Mouse (Mus musculus) hindbrain, embryonic 16.5 days (tissue): ENCODE measurements around the gene Cdh15. TPM values are rescaled to one million over a fixed set of nuclear protein-coding genes. Genes with fewer than 3 reads are reported as not detected.

ENCODE experiments used
- ATAC-seq: fragments of 200-750 bp; cut with Nextera tagmentation; 2 replicates; pipeline ENCODE4 v1.8.0; 2017; ENCODE audit warnings: moderate TSS enrichment, moderate library complexity
- H3K27ac ChIP-seq: fragments of 300-500 bp; sonication (generic); 2 replicates; pipeline ENCODE4 v1.5.1; 2014; ENCODE audit warnings: low read depth, mild to moderate bottlenecking, control low read depth, low read length, moderate library complexity
- H3K27me3 ChIP-seq: fragments of 300-500 bp; sonication (generic); replicated peaks from 2 replicates; pipeline ENCODE4 v1.6.1; 2014; ENCODE audit warnings: low read length; ENCODE audit not compliant: control insufficient read depth, insufficient read depth
- H3K36me3 ChIP-seq: fragments of 300-500 bp; sonication (generic); 2 replicates; pipeline ENCODE4 v1.6.1; 2014; ENCODE audit warnings: mild to moderate bottlenecking, low read length, moderate library complexity, mixed read lengths; ENCODE audit not compliant: control insufficient read depth, insufficient read depth
- H3K4me1 ChIP-seq: fragments of 300-500 bp; sonication (generic); 2 replicates; pipeline ENCODE4 v1.6.1; 2014; ENCODE audit warnings: low read depth, low read length; ENCODE audit not compliant: control insufficient read depth, insufficient read depth
- H3K4me2 ChIP-seq: fragments of 300-500 bp; sonication (generic); 2 replicates; pipeline ENCODE4 v1.6.1; 2014; ENCODE audit warnings: mild to moderate bottlenecking, low read length, control low read depth, moderate library complexity
- H3K4me3 ChIP-seq: fragments of 300-500 bp; sonication (generic); 2 replicates; pipeline ENCODE4 v1.5.1; 2014; ENCODE audit warnings: mild to moderate bottlenecking, low read length, control low read depth, moderate library complexity
- H3K9ac ChIP-seq: fragments of 300-500 bp; sonication (generic); 2 replicates; pipeline ENCODE4 v1.6.1; 2014; ENCODE audit warnings: low read depth, mild to moderate bottlenecking, control low read depth, low read length, moderate library complexity
- H3K9me3 ChIP-seq: fragments of 300-500 bp; sonication (generic); 2 replicates; pipeline ENCODE4 v1.6.1; 2014; ENCODE audit warnings: mild to moderate bottlenecking, low read length, moderate library complexity; ENCODE audit not compliant: control insufficient read depth
- WGBS: fragments of 180-500 bp; shearing (Covaris S2); extraction: QIAGEN DNeasy Blood & Tissue Kit; methylation state at CpG from one replicate; pipeline ENCODE4 v1.1.7; 2014; 5-methylcytosine and 5-hydroxymethylcytosine counted together
- polyA plus RNA-seq: library from polyadenylated mRNA; unstranded; fragments of >200 nt; fragmentation: Nextera tagmentation; extraction: Ambion mirVana; gene quantifications from 2 replicates; pipeline ENCODE4 v1.2.1, GENCODE M21; 2015

The Cdh15 gene
- 2.3 and 2.9 TPM in 2 replicates for polyA plus RNA-seq

GRCm38 (mm10) chr8:122847829-122848561, at the start of gene Cdh15:
Gene Cdh15, plus strand, starts transcription at chr8:122847966.
- ATAC-seq, result peak; percentile 90
- no peaks in the 10 kb centered on the region for H3K36me3 ChIP-seq
- no peak within 1 kb of the TSS for H3K27ac ChIP-seq
- H3K4me2 ChIP-seq, result peak within 1 kb of the TSS; percentile 33; the same call in 1 of the 2 replicates
- no peaks in the 10 kb centered on the region for H3K27me3 ChIP-seq
- H3K4me1 ChIP-seq, result no peaks in the 10 kb centered on the region; the same call in none of the 2 replicates
- WGBS, result 14% methylated on average over 17 of the region's 18 CpGs
- H3K9ac ChIP-seq, result no peak within 1 kb of the TSS
- no peaks in the 10 kb centered on the region for H3K9me3 ChIP-seq
- no peak within 1 kb of the TSS for H3K4me3 ChIP-seq

GRCm38 (mm10) chr8:122803906-122804761, 43.6 kb upstream of the Cdh15 start:
- 0 out of 2 replicates have a peak overlapping the region, but pooled peaks have one; percentile 3 for H3K9ac ChIP-seq
- 9% methylated on average over 15 of the region's 15 CpGs for WGBS

GRCm38 (mm10) chr8:122805349-122805748, 42.4 kb upstream of the Cdh15 start:
- H3K36me3 ChIP-seq, result no peaks in the 10 kb centered on the region
- H3K4me3 ChIP-seq, result no peak overlapping the region
- H3K27me3 ChIP-seq, result peaks cover 5% of the 10 kb centered on the region
- H3K9me3 ChIP-seq, result no peaks in the 10 kb centered on the region
- no peak overlapping the region for H3K9ac ChIP-seq
- peaks cover 49% of the 10 kb centered on the region for H3K4me1 ChIP-seq
- 5% methylated on average over 3 of the region's 3 CpGs for WGBS
- ATAC-seq, result peak; percentile 73
- H3K27ac ChIP-seq, result peak overlapping the region; percentile 80
- H3K4me2 ChIP-seq, result no peak overlapping the region

More at GRCm38 (mm10) chr8:122803906-122804761, 43.6 kb upstream of the Cdh15 start:
- Histone ChIP-seq H3K27me3 (peaks cover 5% of the 10 kb centered on the region), H3K27ac (peak overlapping the region; percentile 80), H3K4me1 (peaks cover 48% of the 10 kb centered on the region), H3K36me3 (no peaks in the 10 kb centered on the region), H3K9me3 (no peaks in the 10 kb centered on the region), H3K4me3 (no peak overlapping the region), H3K4me2 (peak overlapping the region; percentile 33; the same call in 1 of the 2 replicates)
- ATAC-seq, result peak; percentile 85

DNA sequence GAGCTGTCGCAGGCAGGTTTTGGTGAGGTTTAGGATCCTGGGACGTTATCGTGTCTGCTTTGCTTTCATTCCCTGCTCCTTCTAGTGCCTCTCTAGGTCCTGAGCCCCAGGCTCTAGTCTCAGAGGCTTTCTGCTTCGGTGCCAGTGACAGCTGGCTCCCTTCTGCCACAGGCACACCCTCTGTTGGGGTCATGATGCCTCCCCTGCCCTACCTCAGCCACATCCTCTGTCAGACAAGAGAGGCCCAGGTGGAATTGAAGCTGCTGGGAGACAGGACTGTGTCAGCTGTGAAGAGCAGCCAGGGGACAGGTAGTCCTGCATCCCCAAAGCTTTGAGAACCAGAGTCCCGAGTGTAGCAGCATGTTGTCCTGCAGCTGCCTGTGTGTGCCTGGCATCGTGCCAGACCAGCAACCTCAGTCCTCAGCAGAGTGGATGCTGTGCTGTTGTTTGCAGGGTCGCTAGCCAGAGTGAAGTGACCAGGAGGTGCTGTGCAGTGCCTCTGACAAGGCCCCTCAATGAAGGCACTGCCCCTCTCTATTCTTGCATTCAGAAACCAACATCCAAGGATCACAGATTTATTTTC, 40.7 kb upstream of the Cdh15 start:
- WGBS, result 33% methylated on average over 7 of the region's 7 CpGs
- Histone ChIP-seq H3K4me2 (no peak overlapping the region), H3K4me3 (no peak overlapping the region), H3K4me1 (peaks cover 61% of the 10 kb centered on the region), H3K9ac (peak overlapping the region; percentile 39), H3K36me3 (no peaks in the 10 kb centered on the region), H3K27me3 (peaks cover 5% of the 10 kb centered on the region), H3K27ac (peak overlapping the region; percentile 67), H3K9me3 (no peaks in the 10 kb centered on the region)
- no peak for ATAC-seq

DNA sequence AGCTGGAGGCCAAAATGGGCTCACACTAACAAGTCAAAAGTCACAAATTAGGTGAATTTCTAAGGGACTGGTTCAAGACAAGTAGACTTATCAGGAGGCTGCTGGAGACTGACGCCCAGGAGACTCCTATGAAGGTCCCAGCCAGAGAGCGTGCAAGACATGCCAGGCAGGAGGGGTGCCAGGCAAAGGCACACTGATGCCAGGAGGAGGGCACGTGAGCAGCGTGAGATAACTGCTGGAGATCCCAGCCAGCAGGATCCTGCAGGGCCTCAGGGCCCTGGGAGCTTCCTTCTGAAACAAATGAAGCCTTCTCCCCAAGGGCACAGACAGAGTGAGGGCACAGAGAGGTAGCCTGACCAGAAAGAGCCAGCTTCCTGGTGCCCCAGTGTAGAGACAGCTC, 39.9 kb upstream of the Cdh15 start:
- Histone ChIP-seq H3K4me3 (no peak overlapping the region), H3K9ac (no peak overlapping the region; the same call in 1 of the 2 replicates), H3K27me3 (no peaks in the 10 kb centered on the region), H3K4me1 (peaks cover 67% of the 10 kb centered on the region), H3K27ac (no peak overlapping the region), H3K4me2 (no peak overlapping the region), H3K36me3 (no peaks in the 10 kb centered on the region), H3K9me3 (no peaks in the 10 kb centered on the region)
- ATAC-seq, result no peak
- 48% methylated on average over 4 of the region's 4 CpGs for WGBS

DNA sequence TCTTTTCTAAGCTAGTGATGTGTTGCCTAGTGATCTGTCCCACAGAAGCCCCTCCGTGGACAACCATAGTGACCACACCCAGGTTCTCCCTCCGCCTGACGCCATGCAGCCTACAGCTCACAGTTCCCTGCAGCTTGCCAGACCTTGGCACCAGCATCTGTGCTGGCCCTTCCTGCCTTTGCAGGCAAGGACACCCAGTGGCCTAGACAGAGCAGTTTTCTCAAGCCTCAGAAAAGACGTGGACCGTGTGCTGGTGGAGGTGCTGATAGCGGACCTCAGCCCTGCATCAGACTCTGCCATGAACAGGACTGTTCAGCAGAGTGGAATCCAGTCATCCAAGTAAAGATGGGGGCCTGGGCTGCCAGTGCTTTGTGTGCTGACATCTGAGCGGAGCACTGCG, 37.4 kb upstream of the Cdh15 start:
- ATAC-seq, result no peak
- H3K4me2 ChIP-seq, result no peak overlapping the region
- H3K4me3 ChIP-seq, result no peak overlapping the region
- no peaks in the 10 kb centered on the region for H3K27me3 ChIP-seq
- no peak overlapping the region for H3K27ac ChIP-seq
- H3K9ac ChIP-seq, result peak overlapping the region; percentile 27; the same call in 1 of the 2 replicates
- no peaks in the 10 kb centered on the region for H3K36me3 ChIP-seq
- peaks cover 54% of the 10 kb centered on the region for H3K4me1 ChIP-seq
- H3K9me3 ChIP-seq, result no peaks in the 10 kb centered on the region
- WGBS, result 60% methylated on average over 8 of the region's 8 CpGs

- ATAC-seq, result peak; percentile 71
- Histone ChIP-seq H3K9ac (peak overlapping the region; percentile 41), H3K27ac (peak overlapping the region; percentile 46), H3K36me3 (no peaks in the 10 kb centered on the region), H3K27me3 (no peaks in the 10 kb centered on the region), H3K4me3 (no peak overlapping the region), H3K4me1 (peaks cover 38% of the 10 kb centered on the region), H3K4me2 (no peak overlapping the region), H3K9me3 (no peaks in the 10 kb centered on the region)
- WGBS, result 52% methylated on average over 16 of the region's 16 CpGs
These were observed 35.8 kb upstream of the Cdh15 start for GRCm38 (mm10) chr8:122811870-122812494.

DNA sequence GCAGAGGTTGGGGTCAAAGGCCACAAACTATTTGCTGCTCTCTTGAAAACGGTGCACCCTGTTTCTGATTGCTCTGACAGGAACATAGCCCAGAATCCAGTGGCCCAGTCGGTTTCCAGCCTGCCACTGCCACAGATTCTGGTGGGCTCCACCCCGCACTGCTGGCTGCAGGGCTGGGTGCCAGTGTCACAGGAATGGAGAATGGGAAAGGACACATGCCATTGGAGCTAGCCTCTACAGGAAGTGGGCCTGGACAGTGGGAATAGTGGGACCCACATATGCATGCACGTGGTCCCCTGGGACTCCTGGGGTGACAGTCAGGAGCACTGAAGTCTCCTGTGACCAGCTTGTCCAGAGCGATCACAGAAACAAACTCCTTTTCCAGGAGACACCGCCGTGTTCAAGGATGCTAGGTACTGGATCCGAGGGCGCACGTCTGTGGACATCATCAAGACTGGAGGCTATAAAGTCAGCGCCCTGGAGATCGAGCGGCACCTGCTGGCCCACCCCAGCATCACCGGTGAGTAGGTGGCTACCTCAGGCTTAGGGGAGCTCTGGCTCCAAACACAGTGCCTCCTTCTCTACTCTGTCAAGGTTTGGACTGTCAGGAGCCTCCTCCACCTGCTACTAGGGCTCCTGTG, 35.0 kb upstream of the Cdh15 start:
- H3K9ac ChIP-seq, result peak overlapping the region; percentile 5; the same call in 1 of the 2 replicates
- H3K27ac ChIP-seq, result no peak overlapping the region; the same call in 1 of the 2 replicates
- no peak for ATAC-seq
- 70% methylated on average over 14 of the region's 14 CpGs for WGBS
- no peaks in the 10 kb centered on the region for H3K9me3 ChIP-seq
- H3K4me3 ChIP-seq, result no peak overlapping the region
- no peak overlapping the region for H3K4me2 ChIP-seq
- peaks cover 33% of the 10 kb centered on the region for H3K4me1 ChIP-seq
- no peaks in the 10 kb centered on the region for H3K27me3 ChIP-seq
- no peaks in the 10 kb centered on the region for H3K36me3 ChIP-seq
